Mouse (Mus musculus) lung, postnatal 0 days (tissue): ENCODE data around the gene Hoxa4.

Source experiments
- CTCF ChIP-seq: IDR thresholded peaks from 2 replicates; pipeline ENCODE4 v1.5.1; 2016; ENCODE audit warnings: antibody characterized with exemption, mild to moderate bottlenecking
- EP300 ChIP-seq: IDR thresholded peaks from 2 replicates; pipeline ENCODE4 v1.6.1; 2016; ENCODE audit warnings: antibody characterized with exemption, mild to moderate bottlenecking, control low read depth

GRCm38 (mm10) chr6:52160511-52161335 is 30.8 kb downstream of the Hoxa4 start:
- no peak for TF ChIP-seq CTCF
- TF ChIP-seq EP300, result peak; percentile 65
